Mouse (Mus musculus): ENCODE data around the gene Treml2. TPM values are rescaled to one million over a fixed set of nuclear protein-coding genes. Genes with fewer than 3 reads are reported as not detected.

The Treml2 gene
- polyA plus RNA-seq, 1 experiment = 0.70 TPM

DNA sequence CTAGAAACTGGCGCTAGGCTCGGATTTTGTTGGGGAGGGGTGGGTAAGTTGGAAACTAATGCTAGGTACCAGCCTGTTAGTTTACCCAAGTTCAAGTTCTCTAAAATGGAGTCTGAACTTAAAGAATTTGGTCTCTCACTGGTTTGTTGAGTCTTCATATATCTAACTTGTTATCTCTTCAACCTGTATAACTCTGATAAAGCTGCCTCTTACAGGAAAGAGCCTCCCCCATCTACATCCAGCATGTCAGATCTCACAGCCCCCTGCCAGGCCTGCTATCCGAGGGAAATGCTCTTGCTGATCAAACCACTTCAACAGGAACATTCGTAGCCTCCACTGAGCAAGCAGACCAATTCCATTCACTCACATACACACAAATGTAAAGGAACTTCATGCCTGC, 20.3 kb upstream of the Treml2 start:
- peaks cover 3% of the 10 kb centered on the region for H3K4me1 ChIP-seq (ENCODE audit: control insufficient read depth, insufficient read depth, low read length)
- H3K9me3 ChIP-seq (replicated peaks; ENCODE audit: control insufficient read depth, insufficient read depth, low read length, poor library complexity, severe bottlenecking) = no peaks in the 10 kb centered on the region
- TF ChIP-seq POLR2A (IDR thresholded peaks at IDR 0.05; ENCODE audit: insufficient read depth, low read length) = no peak
- no peak for TF ChIP-seq CTCF (IDR thresholded peaks at IDR 0.05; ENCODE audit: low read depth, low read length)
- no peak for TF ChIP-seq EP300 (IDR thresholded peaks at IDR 0.05; ENCODE audit: insufficient read depth, low read depth, low read length)
- H3K9ac ChIP-seq (ENCODE audit: low read depth, poor library complexity, severe bottlenecking) = no peak overlapping the region
- H3K27ac ChIP-seq (ENCODE audit: insufficient read depth, low read length) = no peak overlapping the region
- H3K27me3 ChIP-seq (ENCODE audit: control insufficient read depth, insufficient read depth, low read length, poor library complexity, severe bottlenecking) = no peaks in the 10 kb centered on the region
- H3K36me3 ChIP-seq (ENCODE audit: control insufficient read depth, insufficient read depth, low read length, poor library complexity, severe bottlenecking) = no peaks in the 10 kb centered on the region
- no peak overlapping the region for H3K4me3 ChIP-seq (ENCODE audit: low read depth, low read length)

DNA sequence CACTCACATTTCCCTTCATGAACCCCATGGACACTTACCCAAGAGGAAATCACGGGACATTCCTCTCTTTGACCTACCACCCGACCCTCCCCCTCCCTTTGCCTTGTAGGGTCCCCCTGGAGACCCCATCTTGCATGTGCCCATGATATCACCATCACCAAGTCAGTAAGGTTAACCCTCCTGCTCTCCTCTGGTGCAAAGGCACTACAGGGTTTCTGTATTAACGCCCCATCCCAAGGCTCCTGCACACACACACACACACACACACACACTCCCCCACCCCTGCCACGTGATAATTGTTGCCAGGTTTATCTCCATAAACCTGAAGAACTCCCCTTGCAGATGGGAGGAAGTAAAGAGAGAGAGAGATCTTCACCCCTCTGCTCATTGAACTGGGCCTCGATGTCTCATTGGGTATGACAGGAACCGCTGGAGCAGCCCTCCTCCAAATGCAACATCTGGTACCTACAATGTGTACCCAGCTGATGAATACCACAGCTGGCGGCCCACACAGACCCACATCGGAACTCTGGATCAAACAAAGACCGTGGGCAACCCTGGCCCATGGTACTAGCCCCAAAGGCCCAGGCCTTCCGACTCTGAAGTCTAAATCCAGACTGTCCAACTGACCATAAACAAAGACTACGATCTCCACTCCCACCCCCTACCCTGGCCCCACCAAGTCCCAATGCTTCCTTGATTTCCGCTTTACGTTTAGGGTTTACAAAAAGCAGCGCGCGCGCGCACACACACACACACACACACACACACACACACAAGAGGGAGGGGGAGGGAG, 18.2 kb upstream of the Treml2 start:
- peak overlapping the region; percentile 78 for H3K9ac ChIP-seq (ENCODE audit: low read depth, poor library complexity, severe bottlenecking)
- no peaks in the 10 kb centered on the region for H3K36me3 ChIP-seq (ENCODE audit: control insufficient read depth, insufficient read depth, low read length, poor library complexity, severe bottlenecking)
- peaks cover 3% of the 10 kb centered on the region for H3K4me1 ChIP-seq (ENCODE audit: control insufficient read depth, insufficient read depth, low read length)
- TF ChIP-seq EP300 (IDR thresholded peaks at IDR 0.05; ENCODE audit: insufficient read depth, low read depth, low read length) (no peak), POLR2A (IDR thresholded peaks at IDR 0.05; ENCODE audit: insufficient read depth, low read length) (no peak), CTCF (IDR thresholded peaks at IDR 0.05; ENCODE audit: low read depth, low read length) (no peak)
- H3K4me3 ChIP-seq (ENCODE audit: low read depth, low read length) = peak overlapping the region; percentile 87
- no peaks in the 10 kb centered on the region for H3K9me3 ChIP-seq (replicated peaks; ENCODE audit: control insufficient read depth, insufficient read depth, low read length, poor library complexity, severe bottlenecking)
- H3K27ac ChIP-seq (ENCODE audit: insufficient read depth, low read length) = peak overlapping the region; percentile 29; the same call in 1 of the 2 replicates
- H3K27me3 ChIP-seq (ENCODE audit: control insufficient read depth, insufficient read depth, low read length, poor library complexity, severe bottlenecking) = no peaks in the 10 kb centered on the region

DNA sequence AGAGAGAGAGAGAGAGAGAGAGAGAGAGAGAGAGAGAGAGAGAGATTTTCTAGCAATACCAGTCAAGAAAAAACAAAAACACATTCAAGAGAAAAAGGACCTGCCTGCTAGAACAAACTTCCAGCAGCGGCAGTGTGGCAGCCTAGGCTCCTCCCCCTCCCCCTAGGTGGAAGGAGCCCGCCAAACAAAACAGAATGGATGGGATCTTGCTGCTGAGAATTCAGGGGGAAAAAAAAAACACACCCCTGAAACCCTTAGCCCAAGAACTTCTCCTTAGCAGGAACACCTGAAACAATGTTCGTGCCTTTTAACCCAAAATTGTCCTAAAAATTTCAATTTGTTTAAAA, 17.6 kb upstream of the Treml2 start:
- peak overlapping the region; percentile 29; the same call in 1 of the 2 replicates for H3K27ac ChIP-seq (ENCODE audit: insufficient read depth, low read length)

DNA sequence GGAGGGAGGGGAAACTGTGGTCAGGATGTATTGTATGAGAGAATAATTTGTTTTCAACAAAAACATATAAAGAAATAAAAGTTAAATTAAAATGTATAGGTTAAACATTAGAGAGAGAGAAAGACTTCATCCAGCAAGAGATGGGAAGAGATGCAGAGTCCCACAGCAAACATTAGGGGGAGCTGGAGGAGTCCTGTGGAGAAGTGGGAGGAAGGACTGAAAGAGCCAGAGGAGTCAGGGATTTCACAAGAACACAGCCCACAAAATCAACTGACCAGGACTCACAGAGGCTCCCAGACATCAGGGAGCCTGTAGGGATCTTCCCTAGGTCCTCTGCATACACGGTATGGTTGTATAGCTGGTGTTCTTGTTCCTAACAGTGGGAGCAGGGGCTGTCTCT, 12.5 kb upstream of the Treml2 start:
- H3K27ac ChIP-seq (ENCODE audit: insufficient read depth, low read length) = no peak overlapping the region
- no peaks in the 10 kb centered on the region for H3K27me3 ChIP-seq (ENCODE audit: control insufficient read depth, insufficient read depth, low read length, poor library complexity, severe bottlenecking)
- H3K36me3 ChIP-seq (ENCODE audit: control insufficient read depth, insufficient read depth, low read length, poor library complexity, severe bottlenecking) = no peaks in the 10 kb centered on the region
- no peak overlapping the region for H3K4me3 ChIP-seq (ENCODE audit: low read depth, low read length)
- H3K9ac ChIP-seq (ENCODE audit: low read depth, poor library complexity, severe bottlenecking) = no peak overlapping the region
- TF ChIP-seq POLR2A (IDR thresholded peaks at IDR 0.05; ENCODE audit: insufficient read depth, low read length) (no peak), EP300 (IDR thresholded peaks at IDR 0.05; ENCODE audit: insufficient read depth, low read depth, low read length) (no peak), CTCF (IDR thresholded peaks at IDR 0.05; ENCODE audit: low read depth, low read length) (peak; percentile 43)
- peaks cover 2% of the 10 kb centered on the region for H3K4me1 ChIP-seq (ENCODE audit: control insufficient read depth, insufficient read depth, low read length)
- H3K9me3 ChIP-seq (replicated peaks; ENCODE audit: control insufficient read depth, insufficient read depth, low read length, poor library complexity, severe bottlenecking) = peaks cover 7% of the 10 kb centered on the region; the same call in 1 of the 2 replicates

More for the DNA sequence above, 17.6 kb upstream of the Treml2 start:
- Histone ChIP-seq H3K9me3 (replicated peaks; ENCODE audit: control insufficient read depth, insufficient read depth, low read length, poor library complexity, severe bottlenecking) (no peaks in the 10 kb centered on the region), H3K4me1 (ENCODE audit: control insufficient read depth, insufficient read depth, low read length) (peaks cover 3% of the 10 kb centered on the region), H3K4me3 (ENCODE audit: low read depth, low read length) (peak overlapping the region; percentile 87), H3K9ac (ENCODE audit: low read depth, poor library complexity, severe bottlenecking) (peak overlapping the region; percentile 78), H3K27me3 (ENCODE audit: control insufficient read depth, insufficient read depth, low read length, poor library complexity, severe bottlenecking) (no peaks in the 10 kb centered on the region), H3K36me3 (ENCODE audit: control insufficient read depth, insufficient read depth, low read length, poor library complexity, severe bottlenecking) (no peaks in the 10 kb centered on the region)
- TF ChIP-seq CTCF (IDR thresholded peaks at IDR 0.05; ENCODE audit: low read depth, low read length) (no peak), EP300 (IDR thresholded peaks at IDR 0.05; ENCODE audit: insufficient read depth, low read depth, low read length) (no peak), POLR2A (IDR thresholded peaks at IDR 0.05; ENCODE audit: insufficient read depth, low read length) (no peak)

DNA sequence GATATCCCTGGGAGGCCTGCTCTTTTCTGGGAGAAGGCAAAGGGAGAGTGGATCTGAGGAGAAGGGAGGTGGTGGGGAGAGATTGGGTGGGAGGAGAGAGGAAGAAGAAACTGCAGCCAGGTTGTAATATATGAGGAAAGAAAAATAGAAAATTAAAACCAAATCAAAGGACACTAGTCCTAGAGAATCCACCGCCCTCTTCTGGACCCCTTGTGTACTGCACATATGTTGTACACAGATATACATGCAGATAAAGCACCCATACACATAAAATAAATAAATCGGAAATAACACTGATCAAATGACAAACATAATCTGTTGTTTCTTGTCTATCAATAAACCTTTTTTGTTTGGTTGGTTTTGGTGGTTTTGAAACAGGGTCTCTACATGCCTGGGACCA, 12.0 kb upstream of the Treml2 start:
- no peaks in the 10 kb centered on the region for H3K36me3 ChIP-seq (ENCODE audit: control insufficient read depth, insufficient read depth, low read length, poor library complexity, severe bottlenecking)
- H3K4me1 ChIP-seq (ENCODE audit: control insufficient read depth, insufficient read depth, low read length) = peaks cover 2% of the 10 kb centered on the region
- TF ChIP-seq POLR2A (IDR thresholded peaks at IDR 0.05; ENCODE audit: insufficient read depth, low read length) (no peak), EP300 (IDR thresholded peaks at IDR 0.05; ENCODE audit: insufficient read depth, low read depth, low read length) (no peak), CTCF (IDR thresholded peaks at IDR 0.05; ENCODE audit: low read depth, low read length) (no peak)
- no peak overlapping the region for H3K4me3 ChIP-seq (ENCODE audit: low read depth, low read length)
- H3K27ac ChIP-seq (ENCODE audit: insufficient read depth, low read length) = no peak overlapping the region
- H3K27me3 ChIP-seq (ENCODE audit: control insufficient read depth, insufficient read depth, low read length, poor library complexity, severe bottlenecking) = no peaks in the 10 kb centered on the region
- H3K9ac ChIP-seq (ENCODE audit: low read depth, poor library complexity, severe bottlenecking) = no peak overlapping the region
- H3K9me3 ChIP-seq (replicated peaks; ENCODE audit: control insufficient read depth, insufficient read depth, low read length, poor library complexity, severe bottlenecking) = peaks cover 7% of the 10 kb centered on the region; the same call in 1 of the 2 replicates

- Histone ChIP-seq H3K4me3 (ENCODE audit: low read depth, low read length) (no peak overlapping the region), H3K4me1 (ENCODE audit: control insufficient read depth, insufficient read depth, low read length) (peaks cover 4% of the 10 kb centered on the region), H3K9me3 (replicated peaks; ENCODE audit: control insufficient read depth, insufficient read depth, low read length, poor library complexity, severe bottlenecking) (peaks cover 4% of the 10 kb centered on the region; the same call in 1 of the 2 replicates), H3K9ac (ENCODE audit: low read depth, poor library complexity, severe bottlenecking) (no peak overlapping the region), H3K27me3 (ENCODE audit: control insufficient read depth, insufficient read depth, low read length, poor library complexity, severe bottlenecking) (no peaks in the 10 kb centered on the region), H3K27ac (ENCODE audit: insufficient read depth, low read length) (no peak overlapping the region), H3K36me3 (ENCODE audit: control insufficient read depth, insufficient read depth, low read length, poor library complexity, severe bottlenecking) (no peaks in the 10 kb centered on the region)
- no peak for TF ChIP-seq CTCF (IDR thresholded peaks at IDR 0.05; ENCODE audit: low read depth, low read length)
- no peak for TF ChIP-seq POLR2A (IDR thresholded peaks at IDR 0.05; ENCODE audit: insufficient read depth, low read length)
- TF ChIP-seq EP300 (IDR thresholded peaks at IDR 0.05; ENCODE audit: insufficient read depth, low read depth, low read length) = no peak
Measured at GRCm38 (mm10) chr17:48293500-48294194, 5.7 kb upstream of the Treml2 start.
